Mouse (Mus musculus) lung, embryonic 14.5 days (tissue): Measurements from ENCODE around the gene Sirt2. TPM values are rescaled to one million over a fixed set of nuclear protein-coding genes. Genes with fewer than 3 reads are reported as not detected.

Experiments
- ATAC-seq: fragments of 200-750 bp; cut with Nextera tagmentation; 2 replicates; pipeline ENCODE4 v1.8.0; 2017; ENCODE audit warnings: mild to moderate bottlenecking, moderate TSS enrichment, moderate library complexity; ENCODE audit not compliant: insufficient read depth
- DNase-seq: peaks from one replicate; pipeline ENCODE4 v3.0.0-alpha.2; 2015
- H3K27ac ChIP-seq: fragments of 300-500 bp; sonication (generic); 2 replicates; pipeline ENCODE4 v1.5.1; 2014; ENCODE audit warnings: low read depth, mild to moderate bottlenecking, moderate library complexity
- H3K27me3 ChIP-seq: fragments of 300-500 bp; sonication (generic); 2 replicates; pipeline ENCODE4 v1.6.1; 2014; ENCODE audit warnings: low read length, control low read depth; ENCODE audit not compliant: insufficient read depth
- H3K36me3 ChIP-seq: fragments of 300-500 bp; sonication (generic); 2 replicates; pipeline ENCODE4 v1.6.1; 2014; ENCODE audit warnings: control low read depth; ENCODE audit not compliant: insufficient read depth
- H3K4me1 ChIP-seq: fragments of 300-500 bp; sonication (generic); 2 replicates; pipeline ENCODE4 v1.6.1; 2014; ENCODE audit warnings: antibody characterized with exemption, control low read depth; ENCODE audit not compliant: insufficient read depth
- H3K4me2 ChIP-seq: fragments of 300-500 bp; sonication (generic); 2 replicates; pipeline ENCODE4 v1.6.1; 2014; ENCODE audit warnings: mild to moderate bottlenecking
- H3K4me3 ChIP-seq: fragments of 300-500 bp; sonication (generic); 2 replicates; pipeline ENCODE4 v1.5.1; 2014; ENCODE audit warnings: low read depth, low read length
- H3K9ac ChIP-seq: fragments of 300-500 bp; sonication (generic); 2 replicates; pipeline ENCODE4 v1.6.1; 2014
- H3K9me3 ChIP-seq: fragments of 300-500 bp; sonication (generic); 2 replicates; pipeline ENCODE4 v1.6.1; 2016; ENCODE audit warnings: low read depth, low read length, control low read depth
- CTCF ChIP-seq: IDR thresholded peaks from 2 replicates; pipeline ENCODE4 v1.5.1; 2016; ENCODE audit warnings: antibody characterized with exemption, low read depth
- WGBS: fragments of 180-500 bp; shearing (Covaris S2); extraction: QIAGEN DNeasy Blood & Tissue Kit; methylation state at CpG from one replicate; pipeline ENCODE4 v1.1.7; 2014; 5-methylcytosine and 5-hydroxymethylcytosine counted together
- polyA plus RNA-seq: library from polyadenylated mRNA; unstranded; fragments of >200 nt; fragmentation: Nextera tagmentation; extraction: Ambion mirVana; gene quantifications from 2 replicates; pipeline ENCODE4 v1.2.1, GENCODE M21; 2014

Sirt2 gene
- polyA plus RNA-seq, 1 experiment from 2014 or later = 54.0 TPM

DNA sequence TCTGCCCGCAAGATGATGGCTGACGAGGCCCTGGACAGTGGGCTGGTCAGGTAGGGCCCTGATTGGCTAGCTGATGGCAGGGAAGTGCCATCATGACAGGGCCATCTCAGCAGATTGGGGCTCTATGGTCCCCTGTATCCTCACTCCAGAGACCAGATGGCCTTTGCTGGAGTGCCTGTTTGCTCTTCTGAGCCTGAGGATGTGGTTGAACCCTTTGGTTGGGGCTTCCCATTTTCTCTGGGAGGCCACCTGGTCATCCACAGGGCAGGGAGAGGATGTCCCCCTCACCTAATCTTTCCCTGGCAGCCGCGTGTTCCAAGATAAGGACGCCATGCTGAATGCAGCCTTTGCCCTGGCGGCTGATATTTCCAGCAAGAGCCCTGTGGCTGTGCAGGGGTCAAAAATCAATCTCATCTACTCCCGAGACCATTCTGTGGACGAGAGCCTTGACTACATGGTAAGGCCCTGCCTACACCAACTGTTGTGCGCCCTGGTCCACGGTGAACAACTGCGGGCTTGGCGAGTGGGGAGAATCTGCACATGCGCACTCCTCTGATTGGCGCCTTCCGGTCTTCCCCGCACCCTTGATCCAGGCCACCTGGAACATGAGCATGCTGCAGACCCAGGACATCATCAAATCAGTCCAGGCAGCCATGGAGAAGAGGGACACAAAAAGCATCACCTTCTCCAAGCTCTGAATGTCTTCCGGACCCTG, 65.0 kb downstream of the Sirt2 start:
- ATAC-seq (no peak), DNase-seq (no peak)
- Histone ChIP-seq H3K9ac (no peak overlapping the region), H3K4me2 (no peak overlapping the region), H3K9me3 (no peaks in the 10 kb centered on the region), H3K4me1 (no peaks in the 10 kb centered on the region), H3K27me3 (no peaks in the 10 kb centered on the region), H3K4me3 (no peak overlapping the region), H3K36me3 (peaks cover 20% of the 10 kb centered on the region; the same call in 1 of the 2 replicates), H3K27ac (no peak overlapping the region)
- WGBS = 80% methylated on average over 17 of the region's 17 CpGs
- no peak for TF ChIP-seq CTCF

GRCm38 (mm10) chr7:28832137-28832536, 65.6 kb downstream of the Sirt2 start:
- H3K27ac ChIP-seq = no peak overlapping the region
- H3K27me3 ChIP-seq = no peaks in the 10 kb centered on the region
- DNase-seq = no peak
- ATAC-seq = no peak
- WGBS = 62% methylated on average over 6 of the region's 6 CpGs
- TF ChIP-seq CTCF = no peak
- no peak overlapping the region for H3K9ac ChIP-seq
- no peaks in the 10 kb centered on the region for H3K9me3 ChIP-seq
- no peak overlapping the region for H3K4me3 ChIP-seq
- peaks cover 20% of the 10 kb centered on the region; the same call in 1 of the 2 replicates for H3K36me3 ChIP-seq
- no peak overlapping the region for H3K4me2 ChIP-seq
- no peaks in the 10 kb centered on the region for H3K4me1 ChIP-seq

DNA sequence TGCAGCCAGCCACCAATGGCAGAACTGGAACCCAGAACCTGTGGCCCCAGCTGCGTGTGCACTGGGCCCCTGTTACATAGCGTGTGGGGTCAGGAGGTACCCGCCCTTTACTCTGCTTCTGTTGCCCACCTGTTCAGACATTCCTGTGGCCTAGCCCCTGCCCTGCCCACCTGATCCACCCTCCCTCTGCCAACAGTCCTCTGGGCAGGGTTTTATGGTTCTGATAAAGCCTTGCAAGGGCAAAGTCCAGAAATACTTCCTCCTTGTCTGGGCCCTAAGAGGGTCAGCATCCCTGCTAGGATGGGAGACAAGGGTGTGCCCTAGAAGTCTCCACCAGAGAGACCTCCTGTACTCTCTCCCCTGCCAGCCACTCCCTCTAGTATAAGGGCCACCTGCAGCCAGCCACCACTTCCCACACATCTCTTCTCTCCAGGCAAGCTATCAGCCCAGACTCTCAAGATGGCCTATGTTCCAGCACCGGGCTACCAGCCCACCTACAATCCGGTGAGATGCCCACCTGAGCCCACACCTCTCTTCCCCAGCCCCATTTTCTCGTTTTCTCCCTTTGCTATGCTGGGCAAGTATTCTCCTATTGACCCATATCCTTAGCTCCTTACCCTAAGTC, 67.3 kb downstream of the Sirt2 start, which contains the start of gene Lgals4:
Gene Lgals4, plus strand, starts transcription at position 132 of the 625 bp plus-strand sequence.
- Histone ChIP-seq H3K4me1 (no peaks in the 10 kb centered on the region), H3K27ac (no peak within 1 kb of the TSS), H3K9ac (no peak within 1 kb of the TSS), H3K9me3 (no peaks in the 10 kb centered on the region), H3K36me3 (peaks cover 17% of the 10 kb centered on the region; the same call in 1 of the 2 replicates), H3K4me2 (no peak within 1 kb of the TSS), H3K27me3 (no peaks in the 10 kb centered on the region), H3K4me3 (no peak within 1 kb of the TSS)
- ATAC-seq (no peak), DNase-seq (no peak)
- WGBS = 75% methylated on average over 6 of the region's 6 CpGs
- no peak for TF ChIP-seq CTCF

DNA sequence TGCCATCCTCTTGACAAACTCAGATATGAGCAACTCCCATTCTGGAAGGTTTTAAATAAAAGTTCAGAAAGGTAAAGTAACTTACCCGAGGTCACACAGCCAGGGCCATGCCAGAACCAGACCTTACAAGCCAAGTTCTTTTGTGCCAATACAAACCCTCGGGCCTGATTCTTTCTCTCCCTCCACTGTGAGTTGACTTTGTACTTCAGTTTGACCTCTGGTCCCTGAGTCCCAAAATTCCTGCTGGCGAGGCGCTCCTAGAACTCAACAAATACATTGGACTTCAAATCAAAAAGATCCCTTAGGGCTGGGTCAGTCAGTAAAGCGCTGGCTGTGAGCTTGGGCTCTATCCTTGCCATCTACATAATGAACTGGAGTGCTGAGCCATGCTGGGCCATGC, 70.4 kb downstream of the Sirt2 start:
- ATAC-seq (no peak), DNase-seq (no peak)
- TF ChIP-seq CTCF = no peak
- 72% methylated on average over 5 of the region's 5 CpGs for WGBS
- H3K4me3 ChIP-seq = no peak overlapping the region
- no peak overlapping the region for H3K4me2 ChIP-seq
- no peak overlapping the region for H3K27ac ChIP-seq
- no peaks in the 10 kb centered on the region for H3K27me3 ChIP-seq
- no peaks in the 10 kb centered on the region for H3K36me3 ChIP-seq
- no peaks in the 10 kb centered on the region for H3K9me3 ChIP-seq
- H3K4me1 ChIP-seq = no peaks in the 10 kb centered on the region
- H3K9ac ChIP-seq = no peak overlapping the region

Other genes with a start within 250 kb of the Sirt2 start
- not detected in 2 replicates for gene Ifnl3, start 243.9 kb upstream of the Sirt2 start, polyA plus RNA-seq
- not detected in 2 replicates for gene Sycn, start 225.8 kb upstream of the Sirt2 start, polyA plus RNA-seq
- gene Nccrp1, start 219.5 kb upstream of the Sirt2 start, polyA plus RNA-seq = not detected in 2 replicates
- gene Samd4b, start 168.6 kb upstream of the Sirt2 start, polyA plus RNA-seq = 27.9 and 34.0 TPM in 2 replicates
- gene Pak4, start 168.6 kb upstream of the Sirt2 start, polyA plus RNA-seq = 46.2 and 52.5 TPM in 2 replicates
- gene Acp7, start 135.4 kb upstream of the Sirt2 start, polyA plus RNA-seq = not detected in 2 replicates
- 6.8 and 6.9 TPM in 2 replicates for gene Fbxo27, start 73.9 kb upstream of the Sirt2 start, polyA plus RNA-seq
- gene Fbxo17, start 49.9 kb upstream of the Sirt2 start, polyA plus RNA-seq = 13.6 and 15.8 TPM in 2 replicates
- gene Mrps12, start 24.9 kb upstream of the Sirt2 start, polyA plus RNA-seq = 131 and 132 TPM in 2 replicates
- 27.9 and 31.4 TPM in 2 replicates for gene Sars2, start 24.7 kb upstream of the Sirt2 start, polyA plus RNA-seq
- not detected in 2 replicates for gene Ccer2, start 10.6 kb upstream of the Sirt2 start, polyA plus RNA-seq
- 31.8 and 37.4 TPM in 2 replicates for gene Nfkbib, start 777 bp downstream of the Sirt2 start, polyA plus RNA-seq
- 6.8 and 6.9 TPM in 2 replicates for gene Rinl, start 22.2 kb downstream of the Sirt2 start, polyA plus RNA-seq
- 254 and 255 TPM in 2 replicates for gene Hnrnpl, start 41.8 kb downstream of the Sirt2 start, polyA plus RNA-seq
- gene Ech1, start 58.5 kb downstream of the Sirt2 start, polyA plus RNA-seq = 127 and 133 TPM in 2 replicates
- gene Lgals4, start 67.1 kb downstream of the Sirt2 start, polyA plus RNA-seq = 3.2 and 3.7 TPM in 2 replicates
- 1.0 and 1.7 TPM in 2 replicates for gene Lgals7, start 97.1 kb downstream of the Sirt2 start, polyA plus RNA-seq
- 0.42 and 0.61 TPM in 2 replicates for gene Capn12, start 114.7 kb downstream of the Sirt2 start, polyA plus RNA-seq
- gene Actn4, start 195.6 kb downstream of the Sirt2 start, polyA plus RNA-seq = 266 and 270 TPM in 2 replicates
- gene Eif3k, start 215.1 kb downstream of the Sirt2 start, polyA plus RNA-seq = 392 and 398 TPM in 2 replicates
- 8.5 and 10.7 TPM in 2 replicates for gene Map4k1, start 215.3 kb downstream of the Sirt2 start, polyA plus RNA-seq